Mouse (Mus musculus) heart, embryonic 12.5 days (tissue): Measurements from ENCODE around the gene Zcchc3. TPM values are rescaled to one million over a fixed set of nuclear protein-coding genes. Genes with fewer than 3 reads are reported as not detected.

Experiments
- ATAC-seq: fragments of 200-750 bp; cut with Nextera tagmentation; 2 replicates; pipeline ENCODE4 v1.8.0; 2017; ENCODE audit warnings: moderate TSS enrichment, moderate library complexity; ENCODE audit not compliant: insufficient number of reproducible peaks, low FRiP score
- H3K27ac ChIP-seq: fragments of 300-500 bp; sonication (generic); 2 replicates; pipeline ENCODE4 v1.5.1; 2016; ENCODE audit warnings: mild to moderate bottlenecking, moderate library complexity; ENCODE audit not compliant: poor library complexity, severe bottlenecking
- H3K27me3 ChIP-seq: fragments of 300-500 bp; sonication (generic); replicated peaks from 2 replicates; pipeline ENCODE4 v1.6.1; 2016; ENCODE audit warnings: mild to moderate bottlenecking, moderate library complexity
- H3K36me3 ChIP-seq: fragments of 300-500 bp; sonication (generic); 2 replicates; pipeline ENCODE4 v1.6.1; 2016; ENCODE audit warnings: mild to moderate bottlenecking, moderate library complexity
- H3K4me1 ChIP-seq: fragments of 300-500 bp; sonication (generic); replicated peaks from 2 replicates; pipeline ENCODE4 v1.6.1; 2016; ENCODE audit warnings: mild to moderate bottlenecking
- H3K4me2 ChIP-seq: fragments of 300-500 bp; sonication (generic); 2 replicates; pipeline ENCODE4 v1.6.1; 2016; ENCODE audit warnings: mild to moderate bottlenecking, moderate library complexity
- H3K4me3 ChIP-seq: fragments of 300-500 bp; sonication (generic); 2 replicates; pipeline ENCODE4 v1.5.1; 2016; ENCODE audit warnings: mild to moderate bottlenecking
- H3K9ac ChIP-seq: fragments of 300-500 bp; sonication (generic); 2 replicates; pipeline ENCODE4 v1.6.1; 2016; ENCODE audit warnings: mild to moderate bottlenecking, moderate library complexity
- H3K9me3 ChIP-seq: fragments of 300-500 bp; sonication (generic); replicated peaks from 2 replicates; pipeline ENCODE4 v1.6.1; 2016; ENCODE audit warnings: mild to moderate bottlenecking, moderate library complexity
- WGBS: fragments of 180-500 bp; shearing (Covaris S2); methylation state at CpG from one replicate; pipeline ENCODE4 v1.1.7; 2016; 5-methylcytosine and 5-hydroxymethylcytosine counted together
- polyA plus RNA-seq: library from polyadenylated mRNA; unstranded; fragments of >200 nt; fragmentation: Nextera tagmentation; extraction: Ambion mirVana; gene quantifications from 2 replicates; pipeline ENCODE4 v1.2.1, GENCODE M21; 2016

Zcchc3 gene
- polyA plus RNA-seq, 1 experiment from 2014 or later = 61.4 TPM

DNA sequence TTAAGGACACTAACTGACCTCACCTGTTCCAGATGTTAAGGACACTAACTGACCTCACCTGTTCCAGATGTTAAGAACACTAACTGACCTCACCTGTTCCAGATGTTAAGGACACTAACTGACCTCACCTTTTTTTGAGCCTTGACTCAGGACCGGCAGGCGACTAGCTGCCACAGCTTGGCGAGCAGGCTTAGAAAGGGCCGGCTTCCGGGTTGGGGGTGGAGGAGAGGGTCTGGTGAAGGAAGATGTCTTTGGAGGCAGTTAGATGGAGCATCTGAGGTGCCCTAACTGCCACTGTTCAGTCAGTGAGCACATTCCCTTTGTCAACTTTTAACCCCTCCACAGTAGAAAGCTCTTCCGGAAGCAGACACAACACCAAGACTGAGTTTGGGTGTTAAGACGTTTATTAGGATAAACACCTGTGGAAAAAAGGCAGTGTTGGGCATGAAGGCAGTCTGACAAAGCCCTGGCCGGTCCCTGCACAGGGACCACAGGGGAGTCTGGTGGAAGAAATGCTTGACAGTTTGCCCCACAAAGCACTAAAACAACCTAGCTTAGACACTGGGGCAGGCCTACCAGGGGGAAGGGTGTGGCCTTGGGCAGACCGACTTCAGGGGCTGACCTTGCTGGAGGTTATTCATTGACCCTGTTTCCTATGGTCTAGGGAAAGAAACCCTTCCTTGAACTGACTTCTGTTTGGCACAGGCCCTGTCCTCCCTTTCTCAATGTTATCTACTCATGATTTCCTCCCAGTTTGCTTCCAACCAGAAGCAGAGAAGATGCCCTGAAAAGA, 21.4 kb downstream of the Zcchc3 start:
- H3K4me1 ChIP-seq = peaks cover 25% of the 10 kb centered on the region
- H3K36me3 ChIP-seq = peaks cover 11% of the 10 kb centered on the region; the same call in 1 of the 2 replicates
- no peaks in the 10 kb centered on the region for H3K9me3 ChIP-seq
- no peaks in the 10 kb centered on the region for H3K27me3 ChIP-seq
- WGBS = 45% methylated on average over 9 of the region's 9 CpGs
- H3K27ac ChIP-seq = peak overlapping the region; percentile 61
- ATAC-seq = no peak
- no peak overlapping the region for H3K4me3 ChIP-seq
- H3K4me2 ChIP-seq = peak overlapping the region; percentile 94; the same call in 1 of the 2 replicates
- no peak overlapping the region; the same call in 1 of the 2 replicates for H3K9ac ChIP-seq

DNA sequence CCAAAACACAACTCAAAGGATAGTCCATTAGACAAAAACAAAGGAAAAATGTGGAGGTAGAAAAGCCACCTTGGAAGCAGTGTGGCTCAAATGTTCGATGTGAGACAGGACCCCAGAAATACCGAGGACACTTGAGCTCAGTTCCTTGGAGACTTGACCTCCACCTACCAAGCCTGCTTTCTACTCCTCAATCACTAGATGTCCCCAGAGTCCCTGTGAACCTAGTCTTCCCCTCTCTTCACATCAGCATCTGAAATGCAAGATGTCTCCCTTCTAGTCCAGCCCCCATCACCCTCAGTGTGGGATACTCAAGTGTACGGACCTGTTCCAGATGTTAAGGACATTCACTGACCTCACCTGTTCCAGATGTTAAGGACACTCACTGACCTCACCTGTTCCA, 22.0 kb downstream of the Zcchc3 start:
- ATAC-seq = no peak
- 21% methylated on average over 3 of the region's 3 CpGs for WGBS

DNA sequence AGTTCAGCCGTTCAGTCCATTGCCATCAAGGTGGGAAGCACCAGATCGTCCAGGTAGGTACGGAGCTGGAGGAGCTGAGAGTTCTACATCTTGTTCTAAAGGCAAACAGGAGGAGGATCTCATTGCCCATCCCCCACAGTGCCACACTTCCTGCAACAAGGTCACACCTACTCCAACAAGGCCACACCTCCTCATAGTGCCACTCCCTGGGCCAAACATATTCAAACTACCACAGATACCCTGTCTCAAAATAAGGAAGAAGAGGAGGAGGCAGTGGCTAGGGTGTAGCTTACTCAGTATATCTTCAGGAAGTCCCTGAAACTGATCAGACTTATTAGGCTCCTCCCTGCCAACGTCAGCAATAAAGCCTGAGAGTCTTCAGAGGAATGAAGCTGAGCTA, 30.6 kb downstream of the Zcchc3 start:
- Histone ChIP-seq H3K4me1 (no peaks in the 10 kb centered on the region), H3K9me3 (peaks cover 4% of the 10 kb centered on the region; the same call in 1 of the 2 replicates), H3K36me3 (no peaks in the 10 kb centered on the region), H3K9ac (no peak overlapping the region), H3K27ac (no peak overlapping the region), H3K4me2 (no peak overlapping the region), H3K4me3 (no peak overlapping the region), H3K27me3 (no peaks in the 10 kb centered on the region)
- WGBS = 78% methylated on average over 4 of the region's 4 CpGs
- no peak for ATAC-seq

More for the DNA sequence above, 22.0 kb downstream of the Zcchc3 start:
- H3K4me3 ChIP-seq = no peak overlapping the region
- H3K27ac ChIP-seq = no peak overlapping the region
- no peak overlapping the region for H3K9ac ChIP-seq
- H3K9me3 ChIP-seq = no peaks in the 10 kb centered on the region
- peaks cover 11% of the 10 kb centered on the region; the same call in 1 of the 2 replicates for H3K36me3 ChIP-seq
- no peaks in the 10 kb centered on the region for H3K27me3 ChIP-seq
- no peak overlapping the region for H3K4me2 ChIP-seq
- H3K4me1 ChIP-seq = peaks cover 25% of the 10 kb centered on the region

DNA sequence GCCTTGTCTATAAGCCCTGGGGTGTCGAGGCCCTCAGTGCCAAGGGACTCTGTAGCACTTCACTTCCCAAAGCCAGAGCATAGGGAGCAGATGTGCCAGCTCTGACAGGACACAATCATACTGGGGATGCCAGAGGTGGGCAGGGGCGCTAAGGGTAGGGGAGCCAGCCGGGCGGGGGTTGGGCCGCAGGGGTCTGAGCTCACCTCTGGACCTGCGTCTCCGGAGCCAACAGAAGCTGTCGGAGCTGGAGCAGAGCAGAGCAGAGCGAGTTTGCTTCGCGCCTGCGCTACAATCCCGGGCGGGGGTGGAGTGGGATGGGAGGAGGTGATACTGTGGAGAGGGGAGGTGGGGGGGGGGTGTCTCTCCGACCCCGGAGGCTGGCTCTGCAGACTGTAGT, 38.5 kb downstream of the Zcchc3 start, which contains the start of gene Nrsn2:
TSS of gene Nrsn2 (minus strand) at position 294 of the 397 bp plus-strand sequence.
- WGBS = 3% methylated on average over 16 of the region's 16 CpGs
- ATAC-seq = peak; percentile 61; the same call in 1 of the 2 replicates
- H3K27me3 ChIP-seq = peaks cover 40% of the 10 kb centered on the region
- H3K9ac ChIP-seq = peak within 1 kb of the TSS; percentile 59; the same call in 1 of the 2 replicates
- H3K4me3 ChIP-seq = peak within 1 kb of the TSS; percentile 23
- H3K4me1 ChIP-seq = peaks cover 18% of the 10 kb centered on the region
- no peak within 1 kb of the TSS for H3K27ac ChIP-seq
- H3K36me3 ChIP-seq = no peaks in the 10 kb centered on the region
- H3K9me3 ChIP-seq = no peaks in the 10 kb centered on the region
- H3K4me2 ChIP-seq = peak within 1 kb of the TSS; percentile 63

DNA sequence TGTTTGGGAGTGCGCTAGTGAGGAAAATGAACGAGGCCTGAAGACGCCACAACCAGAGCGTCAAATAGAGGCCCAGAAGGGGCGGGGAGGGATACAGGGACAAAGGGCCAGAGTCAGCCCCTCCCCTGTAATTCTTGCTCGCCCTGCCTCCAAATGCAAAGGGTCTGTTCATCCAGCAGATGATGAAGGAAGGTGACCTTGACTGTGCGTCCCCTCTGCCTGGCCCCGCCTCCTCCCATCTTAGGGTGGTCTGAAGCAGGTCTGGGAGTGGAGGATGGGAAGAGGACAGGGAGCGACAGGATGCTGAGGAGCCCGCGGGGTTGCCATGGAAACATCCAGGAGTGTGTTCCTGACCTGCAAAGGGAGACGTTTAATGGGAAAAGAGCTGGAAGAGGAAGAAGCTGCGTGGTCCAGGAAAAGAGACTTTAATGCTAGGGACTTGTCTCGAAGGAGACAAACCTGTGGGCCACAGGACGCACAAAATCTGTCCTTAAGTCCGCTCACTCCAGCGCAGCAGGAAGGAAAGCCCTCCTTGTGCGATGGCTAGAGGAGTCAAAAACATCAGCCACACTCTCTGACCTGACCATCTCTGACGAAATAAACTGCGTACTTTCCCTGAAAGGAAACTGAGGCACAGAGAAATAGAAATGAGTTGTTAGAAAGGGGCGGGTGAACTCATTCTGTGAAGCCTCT, 39.0 kb downstream of the Zcchc3 start:
- Histone ChIP-seq H3K27ac (no peak overlapping the region), H3K4me1 (peaks cover 18% of the 10 kb centered on the region), H3K36me3 (no peaks in the 10 kb centered on the region), H3K9me3 (no peaks in the 10 kb centered on the region), H3K27me3 (peaks cover 40% of the 10 kb centered on the region), H3K4me3 (peak overlapping the region; percentile 23), H3K4me2 (peak overlapping the region; percentile 63), H3K9ac (peak overlapping the region; percentile 59; the same call in 1 of the 2 replicates)
- 6% methylated on average over 21 of the region's 21 CpGs for WGBS
- ATAC-seq = no peak

DNA sequence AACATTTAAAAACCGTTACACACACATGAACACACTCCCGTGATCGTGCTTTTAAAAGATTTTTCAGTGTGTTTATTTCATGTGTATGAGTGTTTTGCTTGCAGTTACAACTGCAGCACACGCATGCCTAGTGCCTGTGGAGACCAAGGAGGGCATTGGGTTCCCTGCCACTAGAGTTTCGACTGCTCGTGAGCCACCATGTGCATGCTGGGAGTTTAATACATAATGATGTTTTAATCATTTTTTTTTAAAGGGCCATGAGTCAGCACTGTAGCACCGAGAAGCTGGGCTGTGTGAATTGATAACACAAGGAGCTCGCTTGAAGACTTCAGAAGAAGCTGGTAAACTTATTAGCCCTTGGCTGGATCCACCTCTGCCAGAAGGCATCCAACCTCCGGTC, 41.3 kb downstream of the Zcchc3 start:
- H3K9ac ChIP-seq = no peak overlapping the region
- ATAC-seq = no peak
- 77% methylated on average over 9 of the region's 9 CpGs for WGBS
- H3K36me3 ChIP-seq = no peaks in the 10 kb centered on the region
- no peak overlapping the region for H3K4me3 ChIP-seq
- no peak overlapping the region for H3K4me2 ChIP-seq
- H3K9me3 ChIP-seq = no peaks in the 10 kb centered on the region
- peaks cover 44% of the 10 kb centered on the region for H3K27me3 ChIP-seq
- H3K4me1 ChIP-seq = peaks cover 21% of the 10 kb centered on the region
- no peak overlapping the region for H3K27ac ChIP-seq

DNA sequence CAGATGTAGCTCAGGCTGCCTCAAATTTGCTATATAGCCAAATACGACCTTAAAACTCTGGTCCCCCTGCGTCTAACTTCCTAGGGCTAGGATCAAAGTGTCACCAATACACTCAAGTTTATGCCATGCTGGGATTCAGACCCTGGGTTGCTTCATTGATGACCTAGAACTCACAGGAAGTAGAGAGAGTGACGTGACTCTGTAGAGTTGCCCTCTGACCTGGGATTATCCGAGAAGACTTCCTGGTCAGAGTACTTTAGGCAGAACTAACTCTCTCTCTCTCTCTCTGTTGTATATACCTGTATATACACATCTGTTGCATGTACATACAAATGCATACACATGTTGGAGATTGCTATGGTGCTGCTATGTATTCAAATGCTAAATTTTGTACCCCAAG, 42.2 kb downstream of the Zcchc3 start:
- Histone ChIP-seq H3K9ac (no peak overlapping the region), H3K36me3 (no peaks in the 10 kb centered on the region), H3K4me3 (no peak overlapping the region), H3K27ac (no peak overlapping the region), H3K9me3 (no peaks in the 10 kb centered on the region), H3K4me1 (peaks cover 27% of the 10 kb centered on the region), H3K4me2 (no peak overlapping the region), H3K27me3 (peaks cover 42% of the 10 kb centered on the region)
- 63% methylated on average over 4 of the region's 4 CpGs for WGBS
- ATAC-seq = no peak

DNA sequence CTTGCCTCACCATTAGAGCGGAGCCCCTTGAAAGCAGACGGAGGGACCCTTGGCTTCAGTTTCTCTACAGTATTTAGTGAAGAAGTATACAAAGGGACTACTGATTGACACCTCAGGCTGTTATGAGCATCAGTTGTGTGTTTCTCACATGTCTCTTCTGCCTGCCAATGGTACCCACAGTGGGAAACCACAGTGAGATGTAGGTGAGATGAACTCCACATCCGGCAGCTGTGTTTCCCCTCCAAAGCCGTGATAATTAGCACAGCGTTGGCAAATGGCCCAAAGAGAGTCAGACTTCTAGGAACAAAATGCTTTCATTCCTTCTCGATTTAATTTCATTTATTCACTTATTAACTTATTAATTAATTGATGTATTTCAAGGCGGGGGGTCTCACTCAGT, 42.7 kb downstream of the Zcchc3 start:
- Histone ChIP-seq H3K9me3 (no peaks in the 10 kb centered on the region), H3K9ac (no peak overlapping the region), H3K27ac (no peak overlapping the region), H3K4me1 (peaks cover 27% of the 10 kb centered on the region), H3K4me3 (no peak overlapping the region), H3K27me3 (peaks cover 36% of the 10 kb centered on the region), H3K36me3 (no peaks in the 10 kb centered on the region), H3K4me2 (no peak overlapping the region)
- WGBS = 76% methylated on average over 7 of the region's 7 CpGs
- ATAC-seq = no peak

DNA sequence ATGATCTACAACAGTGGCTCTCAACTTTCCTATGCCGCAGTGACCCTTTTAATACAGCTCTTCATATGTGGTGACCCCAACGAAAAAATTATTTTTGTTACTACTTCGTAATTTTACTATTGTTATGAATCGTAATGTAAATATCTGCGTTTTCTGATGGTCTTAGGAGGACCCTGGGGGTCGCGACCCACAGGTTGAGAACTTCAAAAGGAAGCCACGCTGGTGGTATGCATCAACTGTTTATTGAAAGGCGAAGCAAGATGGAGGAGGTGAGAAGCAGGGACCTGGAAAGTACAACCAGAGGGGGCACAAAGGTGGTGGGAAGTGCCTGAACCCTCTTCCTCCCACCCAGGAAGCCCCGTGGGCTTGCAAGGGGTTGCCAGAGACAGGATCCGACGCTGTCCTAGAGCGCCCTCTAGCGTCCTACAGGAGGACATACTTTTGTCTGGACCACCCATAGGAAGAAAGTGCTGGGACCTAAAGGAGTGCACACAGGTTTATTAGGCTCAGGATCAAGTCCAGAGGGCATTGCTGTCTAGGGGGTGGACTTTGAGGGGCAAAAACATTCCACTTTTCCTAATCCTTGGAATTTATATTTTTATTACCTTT, 46.2 kb downstream of the Zcchc3 start:
- no peak overlapping the region for H3K4me3 ChIP-seq

DNA sequence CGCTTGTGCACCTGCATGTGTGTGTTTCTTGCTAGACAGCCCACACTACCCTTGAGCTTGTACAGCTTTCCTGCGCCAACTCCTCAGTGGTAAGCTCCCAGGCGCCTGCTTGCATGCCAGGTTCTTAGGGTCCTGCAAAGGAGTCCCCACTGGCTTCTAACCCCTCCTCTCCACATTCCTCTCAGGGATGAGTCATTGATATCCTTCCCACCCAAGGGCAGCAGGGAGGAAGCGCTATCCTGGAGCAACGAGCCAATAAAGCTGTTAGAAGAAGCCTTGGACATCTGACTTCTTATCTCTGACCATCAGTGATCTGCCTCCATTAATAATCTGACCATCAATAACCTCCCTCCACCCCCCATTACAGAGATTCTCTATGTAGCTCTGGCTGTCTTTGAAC, 46.9 kb downstream of the Zcchc3 start:
- Histone ChIP-seq H3K9ac (no peak overlapping the region), H3K9me3 (no peaks in the 10 kb centered on the region), H3K27me3 (peaks cover 4% of the 10 kb centered on the region; the same call in 1 of the 2 replicates), H3K36me3 (no peaks in the 10 kb centered on the region), H3K4me3 (no peak overlapping the region), H3K4me2 (no peak overlapping the region), H3K4me1 (peaks cover 17% of the 10 kb centered on the region), H3K27ac (no peak overlapping the region)
- 59% methylated on average over 5 of the region's 5 CpGs for WGBS
- ATAC-seq = no peak

More for the DNA sequence above, 46.2 kb downstream of the Zcchc3 start:
- H3K27me3 ChIP-seq = peaks cover 4% of the 10 kb centered on the region; the same call in 1 of the 2 replicates
- no peak for ATAC-seq
- no peaks in the 10 kb centered on the region for H3K9me3 ChIP-seq
- H3K9ac ChIP-seq = no peak overlapping the region
- WGBS = 30% methylated on average over 14 of the region's 14 CpGs
- peaks cover 14% of the 10 kb centered on the region for H3K4me1 ChIP-seq
- no peaks in the 10 kb centered on the region for H3K36me3 ChIP-seq
- peak overlapping the region; percentile 44 for H3K4me2 ChIP-seq
- no peak overlapping the region for H3K27ac ChIP-seq
